Mouse (Mus musculus): ENCODE measurements around the gene Invs.

- TF ChIP-seq POLR2A (IDR thresholded peaks at IDR 0.05; ENCODE audit: insufficient read depth, low read depth, low read length) (no peak), CTCF (IDR thresholded peaks at IDR 0.05) (no peak), EP300 (IDR thresholded peaks at IDR 0.05; ENCODE audit: insufficient read depth, low read depth, low read length) (no peak)
Measured at GRCm38 (mm10) chr4:48332453-48333051, 53.0 kb downstream of the Invs start.
